Mouse (Mus musculus): ENCODE measurements at regions not wholly inside any gene's neighbourhood (a gene's known extent, or its start where the extent isn't known, plus 50 kb on each side); places are given as distances from the start of the nearest gene placed in this dataset.
A peak's percentile ranks its signal among the peaks of the same experiment; 100 is the strongest.
"Not testable (repeated sequence)": the region's sequence is repeated elsewhere in the genome, so short reads cannot be mapped to it uniquely, and the experiment has no call there.

DNA sequence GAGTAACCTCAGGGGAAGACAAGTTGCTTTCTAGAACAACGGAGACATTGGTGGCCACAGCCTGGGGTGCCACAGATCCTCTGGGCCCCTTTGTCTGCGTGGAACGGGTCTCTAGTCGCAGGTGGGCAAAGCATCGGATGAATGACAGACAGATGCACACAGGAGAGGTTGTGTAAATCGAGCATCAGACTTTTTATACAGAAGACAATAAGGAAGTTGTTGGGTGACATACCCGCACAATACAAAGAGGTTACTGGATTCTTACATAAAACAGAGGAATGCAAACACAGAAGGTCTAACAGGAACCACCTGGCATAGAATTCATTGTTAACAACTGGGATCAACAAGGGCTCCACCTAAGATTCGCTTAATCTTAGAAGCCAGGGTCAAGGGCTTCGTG is 127.5 kb downstream of the Nr2f2 start:
- DNase-seq (ENCODE audit: extremely low spot score, low read depth, low spot score), result not testable (repeated sequence)

DNA sequence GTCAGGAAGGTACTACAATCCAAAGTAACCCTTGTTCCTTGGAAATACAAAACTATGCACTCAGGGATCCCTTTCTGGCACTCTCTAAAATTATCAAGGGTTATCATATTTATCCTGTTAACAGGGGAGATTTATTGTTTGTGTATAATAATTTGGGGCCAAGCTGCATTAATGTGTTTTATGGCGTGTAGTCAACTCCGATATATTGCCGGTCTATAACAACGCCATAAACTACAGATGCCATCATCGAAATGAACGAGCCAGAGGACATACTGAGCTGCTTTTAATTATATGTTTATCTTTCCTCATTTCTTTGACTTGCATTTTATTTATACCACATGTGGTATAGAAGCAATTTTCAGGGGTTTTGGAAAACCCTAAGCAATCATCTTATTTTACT is 147.2 kb downstream of the Nr2f2 start:
- DNase-seq (ENCODE audit: extremely low spot score, low read depth, low spot score), result no peak

DNA sequence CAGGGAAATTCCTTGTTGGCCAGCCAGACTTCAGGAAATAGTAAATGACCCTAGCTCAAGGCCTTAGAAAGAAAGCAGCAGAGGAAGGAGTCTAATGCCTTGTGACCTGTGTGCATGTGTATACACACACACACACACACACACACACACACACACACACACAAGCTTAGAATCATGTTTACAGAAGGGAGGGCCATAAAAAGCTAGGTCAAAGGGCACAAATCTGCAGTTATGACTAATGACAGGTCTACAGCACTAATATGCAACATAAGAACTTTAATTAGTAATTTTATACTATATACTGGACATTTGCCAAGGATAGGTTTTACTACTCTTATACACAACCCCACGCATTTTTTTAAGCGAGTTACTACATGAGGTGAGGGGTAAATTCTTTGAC is 149.4 kb downstream of the Nr2f2 start:
- DNase-seq (ENCODE audit: extremely low spot score, low read depth, low spot score), result no peak

DNA sequence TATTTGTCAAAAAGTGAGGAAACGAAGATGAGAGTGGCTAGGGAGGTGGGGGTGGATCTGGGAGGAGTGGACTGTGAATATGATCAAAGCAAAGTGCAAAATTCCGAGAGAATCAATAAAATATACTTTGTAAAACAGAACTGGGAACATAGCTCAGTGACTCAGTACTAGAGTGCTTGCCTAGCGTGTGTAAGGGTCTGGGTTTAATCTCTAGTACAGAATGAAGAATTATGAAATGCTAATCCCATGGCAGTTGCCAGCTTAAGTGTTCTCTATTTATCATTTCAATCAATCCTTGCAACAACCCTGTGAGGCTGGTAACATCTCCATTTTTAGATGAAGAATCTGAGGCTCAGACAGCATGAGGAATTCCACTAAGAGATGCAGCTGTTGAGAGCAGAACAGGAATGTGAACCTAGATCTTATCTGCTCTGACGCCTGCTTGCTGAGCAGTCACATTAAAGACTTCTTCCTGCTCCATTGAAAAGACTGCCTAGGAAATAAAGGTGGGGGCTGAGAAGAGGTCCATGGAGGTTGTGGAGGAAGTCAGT is 152.5 kb downstream of the Nr2f2 start:
- DNase-seq (ENCODE audit: extremely low spot score, low read depth, low spot score), result no peak

DNA sequence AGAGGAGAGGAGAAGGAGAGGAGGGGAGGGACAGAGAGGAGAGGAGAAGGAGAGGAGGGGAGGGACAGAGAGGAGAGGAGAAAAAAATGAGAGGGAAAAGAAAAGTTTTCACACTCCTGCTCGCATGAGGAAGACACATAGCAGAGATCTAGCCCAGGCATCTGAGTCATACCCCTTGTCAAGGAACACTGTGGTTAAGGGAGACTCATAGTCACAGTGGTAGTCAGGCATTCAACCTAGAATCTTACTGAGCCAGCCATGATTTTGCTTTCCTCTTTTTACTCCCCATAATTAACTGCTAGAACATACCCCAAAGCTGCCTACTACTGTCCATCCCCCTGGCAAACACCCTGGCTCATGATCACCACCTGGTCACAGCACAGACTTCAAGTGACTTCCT is 160.6 kb downstream of the Nr2f2 start:
- DNase-seq (ENCODE audit: extremely low spot score, low read depth, low spot score), result no peak

DNA sequence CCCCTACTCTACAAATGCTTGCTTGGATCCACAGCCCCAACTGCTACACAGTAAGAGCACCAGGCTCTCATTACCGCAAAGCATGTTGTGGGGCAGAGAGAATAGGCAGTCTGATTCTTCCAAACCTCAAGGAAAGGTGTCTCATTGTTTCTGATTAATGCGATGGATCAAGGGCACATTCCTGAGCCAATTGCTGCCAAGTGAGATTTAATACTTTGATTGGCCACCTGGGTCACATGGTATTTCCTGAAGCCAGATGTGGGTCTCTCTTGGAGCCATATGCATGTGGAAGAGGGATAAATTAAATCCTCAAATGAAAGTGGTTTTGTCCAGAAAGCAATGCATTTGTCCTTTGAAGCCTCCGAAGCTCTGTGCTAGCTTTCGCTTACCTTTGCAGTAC is 166.3 kb downstream of the Nr2f2 start:
- DNase-seq (ENCODE audit: extremely low spot score, low read depth, low spot score), result peak; percentile 52

DNA sequence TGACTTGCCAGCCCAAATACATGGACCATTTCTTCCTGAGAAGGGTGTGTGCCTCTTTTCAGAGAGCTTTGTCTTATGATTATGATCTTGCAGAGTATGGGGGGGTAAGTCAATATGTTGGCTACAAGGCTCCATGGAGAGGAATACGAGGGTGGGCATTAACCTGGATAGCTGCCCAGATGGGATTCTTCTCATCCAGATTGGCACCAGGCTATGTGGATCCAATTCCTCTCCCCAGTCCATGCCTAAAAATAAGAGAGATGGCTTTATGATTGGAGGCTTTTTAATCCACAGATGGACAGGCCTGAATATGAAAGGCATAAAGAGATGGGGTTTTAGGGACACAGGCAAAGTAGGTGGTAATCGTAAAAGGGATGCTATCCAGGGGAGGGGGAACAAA is 187.6 kb downstream of the Nr2f2 start:
- DNase-seq (ENCODE audit: extremely low spot score, low read depth, low spot score), result no peak

DNA sequence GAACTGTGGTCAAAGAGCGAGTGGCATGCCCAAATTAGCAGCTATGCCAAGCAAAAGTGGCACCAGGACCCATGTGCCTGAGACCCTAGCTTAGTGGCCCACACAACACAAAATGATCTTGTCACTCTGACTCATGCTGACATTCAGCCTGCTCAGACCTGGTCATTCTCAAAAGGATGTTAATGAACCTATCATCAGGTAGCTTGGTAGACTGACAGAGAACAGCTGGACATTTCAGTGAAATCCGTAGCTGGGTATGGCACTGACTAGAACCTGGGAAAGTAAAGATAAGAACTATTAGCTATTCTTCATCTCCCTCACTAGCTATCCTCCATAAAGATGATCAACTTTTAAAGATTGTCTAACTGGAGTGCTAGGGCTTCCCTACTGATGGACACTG is 188.5 kb downstream of the Nr2f2 start:
- no peak for DNase-seq (ENCODE audit: extremely low spot score, low read depth, low spot score)

DNA sequence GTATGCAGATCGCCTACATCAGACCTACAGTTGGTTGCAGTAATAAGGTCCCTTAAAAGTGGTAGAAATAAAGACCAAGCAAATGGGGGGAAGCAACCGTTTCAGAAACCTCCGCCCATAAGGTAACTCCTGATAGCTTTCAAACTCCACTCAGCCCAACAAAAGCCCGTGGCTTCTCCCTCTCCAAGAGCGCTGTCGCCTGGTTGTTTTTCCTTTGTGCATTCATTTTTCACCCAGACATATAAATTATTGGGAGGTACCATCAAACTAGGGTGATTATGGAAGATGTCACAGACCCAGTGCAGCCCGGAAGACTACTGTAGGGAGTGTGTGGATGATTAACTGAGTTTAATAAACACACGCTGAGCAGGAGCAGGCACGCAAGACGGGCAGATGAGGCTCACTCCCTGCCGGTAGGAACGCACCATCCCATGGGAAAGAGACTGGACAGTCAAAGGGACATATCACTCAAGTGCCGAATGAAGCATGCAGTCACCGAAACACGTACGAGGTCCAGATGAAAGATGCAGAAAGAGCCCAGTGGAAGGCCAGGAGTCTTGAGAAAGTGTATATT is 189.8 kb downstream of the Nr2f2 start:
- DNase-seq (ENCODE audit: extremely low spot score, low read depth, low spot score), result no peak

DNA sequence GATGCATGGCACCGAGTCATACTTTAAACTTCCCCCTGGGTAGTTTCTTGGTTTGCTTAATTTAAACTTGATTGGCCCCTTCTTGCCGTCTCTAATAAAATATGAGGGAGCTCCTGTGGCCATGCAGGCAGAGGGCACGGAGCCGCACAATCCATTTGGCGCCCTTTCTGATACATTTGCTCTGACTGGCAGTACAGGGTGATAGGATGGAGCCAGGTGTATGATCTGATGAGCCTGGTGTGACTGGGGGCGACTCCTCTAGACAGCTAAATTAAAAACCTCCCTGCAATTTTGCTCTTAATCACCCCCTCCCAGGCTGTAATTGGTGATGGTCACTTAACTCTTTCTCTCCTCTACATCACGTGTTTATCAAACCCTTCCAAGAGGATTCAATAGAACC is 190.4 kb downstream of the Nr2f2 start:
- DNase-seq (ENCODE audit: extremely low spot score, low read depth, low spot score), result no peak

DNA sequence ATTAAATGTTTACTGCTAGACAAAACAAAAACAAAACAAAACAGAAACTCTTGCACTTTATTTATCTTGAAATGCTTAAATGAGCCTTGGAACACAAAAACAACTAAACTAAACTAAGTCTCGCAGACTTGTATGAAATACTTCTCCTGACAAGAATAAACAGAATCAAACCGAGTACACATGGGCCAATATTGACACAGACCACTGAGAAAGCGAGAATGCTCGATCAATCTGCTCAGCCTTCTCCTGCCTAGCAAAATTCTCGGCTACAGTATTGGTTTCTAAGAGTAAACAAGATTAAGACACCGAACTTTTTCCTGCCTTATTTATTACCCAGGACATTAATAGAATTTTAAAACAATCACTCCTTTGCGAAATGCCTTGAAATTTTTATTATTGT is 194.1 kb downstream of the Nr2f2 start:
- no peak for DNase-seq (ENCODE audit: extremely low spot score, low read depth, low spot score)

DNA sequence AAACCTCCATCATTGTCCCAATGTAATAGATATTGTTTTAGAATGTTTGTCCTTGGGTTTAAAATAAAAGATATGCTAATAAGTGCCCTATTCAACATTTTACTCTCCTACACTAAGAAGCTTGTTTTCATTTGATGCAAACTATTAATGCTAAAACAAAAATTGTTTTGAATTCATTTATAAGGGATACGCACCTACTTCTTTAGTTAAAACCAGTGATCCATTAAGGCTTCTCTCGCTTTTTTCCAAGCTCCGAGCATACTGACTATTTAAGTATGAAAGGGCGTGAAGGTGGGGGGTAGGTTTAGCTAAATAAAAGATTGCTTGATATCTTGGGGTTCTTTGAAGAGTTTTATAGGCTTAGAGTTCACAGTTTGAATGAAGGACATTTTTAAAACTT is 195.1 kb downstream of the Nr2f2 start:
- no peak for DNase-seq (ENCODE audit: extremely low spot score, low read depth, low spot score)

DNA sequence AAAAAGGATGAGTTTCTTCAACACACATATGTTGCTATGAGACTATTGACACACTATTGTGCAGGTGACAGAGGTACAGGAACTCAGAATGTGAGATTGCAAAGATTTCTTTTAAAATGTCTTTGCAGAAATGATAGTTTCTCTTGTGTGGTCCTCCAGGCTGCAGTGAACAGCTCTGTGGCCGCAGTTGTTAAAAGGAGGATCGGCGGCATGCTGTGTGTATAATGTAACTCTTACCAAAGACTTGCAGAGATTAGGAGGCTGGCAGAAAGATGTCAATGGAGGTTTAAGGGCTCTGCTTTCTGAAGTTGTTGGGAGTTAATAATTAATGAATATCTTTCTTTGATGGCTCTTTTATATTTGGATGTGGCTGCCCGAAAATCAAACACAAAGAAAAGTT is 198.5 kb downstream of the Nr2f2 start:
- no peak for DNase-seq (ENCODE audit: extremely low spot score, low read depth, low spot score)

DNA sequence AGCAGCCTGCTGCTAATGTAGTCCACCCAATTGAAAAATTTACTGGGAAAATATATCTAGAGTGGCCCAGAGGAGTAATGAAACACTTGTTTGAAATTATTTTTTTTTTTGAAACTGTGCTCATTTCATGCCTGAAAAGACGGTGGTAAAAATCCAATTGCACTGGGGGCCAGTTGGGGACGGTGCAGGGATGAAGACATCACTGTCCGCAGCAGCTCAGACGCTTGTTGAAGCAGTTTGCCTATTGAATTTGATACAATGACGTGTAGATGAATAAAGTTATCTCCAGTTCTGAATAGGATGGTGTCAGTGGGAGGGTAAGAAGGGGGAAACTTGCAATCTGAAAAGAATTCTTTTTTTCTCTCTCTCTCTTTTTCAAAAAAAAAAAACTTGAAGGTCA is 200.5 kb downstream of the Nr2f2 start:
- no peak for DNase-seq (ENCODE audit: extremely low spot score, low read depth, low spot score)

DNA sequence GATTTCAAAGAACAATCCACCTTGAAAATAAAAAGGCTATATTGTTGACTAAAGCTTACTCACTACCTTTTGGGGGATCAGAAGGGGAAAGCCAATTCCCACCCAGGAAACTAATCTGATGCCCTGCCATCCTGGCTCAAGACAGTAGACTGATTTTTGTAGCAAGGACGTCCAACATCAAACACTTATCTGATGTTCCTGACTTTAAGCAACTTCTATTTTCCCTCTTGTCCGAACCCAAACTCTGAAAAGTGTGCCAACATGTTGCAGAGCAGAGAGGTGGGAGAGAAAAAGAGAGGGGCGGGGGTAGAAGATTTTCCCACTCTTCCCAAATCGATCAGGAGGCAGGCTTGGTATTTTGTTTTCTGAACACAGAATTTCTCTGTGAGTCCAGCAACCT is 201.0 kb downstream of the Nr2f2 start:
- DNase-seq (ENCODE audit: extremely low spot score, low read depth, low spot score), result no peak

DNA sequence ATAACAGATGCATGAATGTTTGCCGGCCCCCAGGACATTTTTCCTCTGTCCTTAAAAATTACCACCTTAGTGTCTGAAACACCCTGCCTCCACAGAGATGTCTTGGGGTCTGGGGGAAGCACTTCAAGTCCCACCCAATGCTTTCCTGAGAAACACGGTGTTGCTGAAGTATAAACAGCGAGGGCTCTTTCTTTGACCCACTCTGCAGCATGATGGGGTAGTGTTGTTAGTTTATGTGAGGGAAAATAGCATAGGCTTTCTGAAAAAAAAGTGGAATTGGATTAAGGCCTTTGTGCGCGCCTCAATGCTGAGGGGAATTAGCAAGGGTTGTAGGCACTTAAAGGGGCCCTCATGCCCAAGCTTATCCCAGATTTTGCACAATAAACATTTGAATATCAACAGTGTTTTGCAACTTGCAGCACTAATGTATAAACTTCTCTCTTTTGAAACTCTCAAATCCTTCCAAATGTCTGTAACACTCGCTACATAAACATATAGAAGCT is 201.8 kb downstream of the Nr2f2 start:
- DNase-seq (ENCODE audit: extremely low spot score, low read depth, low spot score), result no peak

DNA sequence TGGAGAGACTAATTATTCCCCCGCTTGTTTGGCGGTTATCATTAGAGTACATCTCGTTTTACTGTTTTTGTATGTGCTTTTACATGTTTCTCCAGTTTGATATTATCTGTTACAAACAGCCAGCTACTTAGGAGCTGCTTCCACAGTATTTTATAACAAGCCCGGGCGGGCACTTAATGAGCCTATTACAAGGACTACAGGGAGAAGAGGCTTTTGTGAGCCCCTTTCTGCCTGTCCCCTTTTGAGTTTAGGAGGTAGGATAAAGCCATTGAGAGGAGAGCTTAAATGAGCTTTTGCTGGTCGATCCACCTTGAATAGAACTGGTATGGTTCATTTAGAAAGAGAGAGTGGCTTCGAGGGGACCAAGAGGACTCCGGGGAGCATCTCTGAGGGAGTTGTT is 208.0 kb downstream of the Nr2f2 start:
- no peak for DNase-seq (ENCODE audit: extremely low spot score, low read depth, low spot score)

DNA sequence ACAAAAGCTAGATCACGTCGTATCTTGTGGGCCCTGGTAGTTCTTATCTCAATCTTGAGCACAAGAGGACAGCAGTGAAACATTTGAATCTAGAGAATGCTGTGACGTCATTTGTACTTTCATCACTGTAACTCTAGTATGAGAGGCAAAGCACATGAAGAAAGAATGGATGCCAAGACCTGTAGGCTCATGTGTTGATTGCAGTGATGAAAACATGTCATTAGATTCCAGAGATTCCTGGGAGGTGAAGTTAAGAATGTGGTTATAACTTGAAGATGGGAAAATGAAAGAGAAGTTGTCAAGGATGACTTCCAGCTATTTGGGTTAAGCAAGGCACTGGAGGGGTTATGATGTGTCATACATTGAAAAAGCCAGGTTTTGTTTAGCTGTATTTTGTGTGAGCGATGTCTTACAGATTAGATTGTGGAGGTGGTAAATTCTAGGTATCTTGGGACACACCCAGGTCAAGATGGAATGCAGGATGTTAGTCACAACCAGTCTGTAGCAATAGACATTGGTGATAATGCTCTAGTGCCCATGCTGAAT is 221.7 kb downstream of the Nr2f2 start:
- no peak for DNase-seq (ENCODE audit: extremely low spot score, low read depth, low spot score)

DNA sequence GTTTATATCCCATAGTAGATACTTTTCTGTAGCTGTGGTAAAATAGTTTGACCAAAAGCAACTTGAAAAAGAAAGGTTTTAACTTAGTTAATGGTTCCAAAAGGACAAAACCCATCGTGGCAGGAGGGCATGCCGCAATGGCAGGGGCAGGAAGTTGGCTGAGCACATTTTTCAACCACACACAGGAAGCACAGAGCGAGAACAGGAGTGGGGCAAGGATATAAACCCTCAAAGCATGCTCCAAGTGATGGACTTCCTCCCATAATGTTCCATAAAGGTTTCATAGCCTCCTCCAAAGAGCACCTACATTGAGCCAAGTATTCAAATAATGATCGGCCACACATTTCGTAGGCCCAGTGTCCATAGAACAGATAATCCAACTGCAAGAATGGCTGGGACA is 229.7 kb downstream of the Nr2f2 start:
- DNase-seq (ENCODE audit: extremely low spot score, low read depth, low spot score), result no peak

DNA sequence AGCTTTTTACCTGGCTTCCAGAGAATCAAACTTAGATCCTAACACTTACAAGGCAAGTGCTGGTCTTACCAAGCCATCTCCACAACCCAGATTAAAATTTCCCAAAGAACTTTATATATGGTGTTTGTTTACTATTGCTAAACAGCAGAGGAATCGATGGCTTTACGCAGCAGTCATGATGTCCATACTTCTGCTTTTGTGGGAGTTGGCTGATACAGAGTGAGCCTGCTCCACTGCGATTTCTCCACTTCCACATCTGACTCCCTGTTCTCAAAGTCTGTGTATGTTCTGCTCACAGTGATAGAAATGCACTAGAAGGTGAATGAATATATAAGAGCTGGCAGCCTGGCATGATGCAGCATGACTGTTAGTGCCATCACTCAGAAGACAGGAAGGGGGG is 231.1 kb downstream of the Nr2f2 start:
- DNase-seq (ENCODE audit: extremely low spot score, low read depth, low spot score), result no peak

DNA sequence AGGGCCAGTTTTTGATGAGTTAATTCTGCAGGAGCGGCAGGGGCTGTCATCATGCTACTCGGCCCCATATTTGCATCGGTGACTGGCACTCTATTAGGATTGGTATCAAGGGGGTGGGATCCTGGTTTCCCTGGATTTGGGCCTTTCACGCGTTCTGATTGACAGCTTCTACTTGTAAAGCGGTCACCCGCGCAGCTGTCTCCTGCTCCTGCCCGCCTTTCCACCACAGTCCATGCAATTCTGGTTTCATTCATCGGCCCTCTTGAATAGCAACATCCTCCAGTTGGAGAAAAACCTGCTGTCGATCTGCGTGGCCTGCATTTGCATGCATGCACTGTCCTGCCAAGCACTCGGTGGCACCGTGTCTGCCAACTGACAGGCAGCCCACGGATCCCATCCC is 236.6 kb downstream of the Nr2f2 start:
- DNase-seq (ENCODE audit: extremely low spot score, low read depth, low spot score), result no peak

DNA sequence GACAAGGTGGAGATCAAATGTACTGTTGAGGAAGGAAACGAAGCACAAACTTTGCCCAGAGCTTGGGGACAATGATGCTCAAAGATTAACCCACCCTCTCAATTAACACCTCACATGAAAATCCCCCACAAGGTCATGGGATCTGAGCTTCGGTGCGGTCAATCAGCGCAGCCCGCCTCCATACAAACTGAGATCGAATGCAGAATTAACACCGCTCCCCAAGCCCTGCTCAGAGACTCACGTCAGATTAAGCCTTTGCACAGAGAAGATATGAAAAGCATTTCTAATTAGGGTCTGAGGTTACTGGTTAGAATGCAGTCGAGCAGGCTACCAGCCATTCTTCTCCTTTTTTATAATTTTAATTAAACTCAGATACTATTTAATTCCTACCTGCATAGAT is 243.7 kb downstream of the Nr2f2 start:
- no peak for DNase-seq (ENCODE audit: extremely low spot score, low read depth, low spot score)

DNA sequence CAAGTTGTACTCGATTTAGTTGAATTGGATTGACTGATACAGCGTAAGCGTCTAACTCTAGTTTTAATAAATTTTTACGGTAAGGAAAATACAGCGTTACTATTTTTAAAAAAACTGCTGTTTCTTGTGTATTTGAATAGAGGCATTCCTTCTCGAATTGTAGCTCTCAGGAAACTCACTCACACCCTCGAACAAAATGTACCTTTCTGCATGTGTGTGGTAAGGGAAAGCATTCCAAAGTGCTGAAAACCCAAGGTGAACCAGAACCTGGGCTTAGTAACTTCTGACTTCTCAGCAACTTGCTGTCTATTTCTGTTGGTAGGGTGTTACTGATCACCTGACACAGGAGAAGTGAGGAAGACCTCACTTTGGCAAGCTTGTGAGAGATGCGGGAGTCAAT is 247.0 kb downstream of the Nr2f2 start:
- DNase-seq (ENCODE audit: extremely low spot score, low read depth, low spot score), result no peak
